Mouse (Mus musculus): ENCODE data around the gene Fam240a.
A peak's percentile ranks its signal among the peaks of the same experiment; 100 is the strongest.

The Fam240a gene

DNA sequence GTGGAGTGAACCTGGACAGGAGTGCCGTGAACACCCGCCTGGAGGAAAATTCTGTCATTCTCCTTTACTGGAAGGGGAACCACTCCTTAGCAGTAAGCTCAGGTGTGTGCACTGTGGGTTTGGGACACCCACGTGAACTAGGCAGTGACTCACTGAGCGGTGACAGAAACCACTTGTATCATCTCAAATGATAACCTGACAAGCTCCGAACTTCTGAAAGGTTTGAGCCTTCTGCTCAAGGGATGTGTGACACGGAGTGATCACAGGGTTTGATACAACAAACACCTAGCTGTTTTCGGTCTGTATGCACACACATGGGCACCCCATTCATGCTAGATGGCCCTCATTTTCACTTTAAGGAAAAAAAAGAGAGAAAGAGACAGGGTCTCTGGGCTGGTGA is at the start of gene Fam240a:
Gene Fam240a, minus strand, starts transcription at position 76 of the 400 bp plus-strand sequence.
- DNase-seq: no peak

DNA sequence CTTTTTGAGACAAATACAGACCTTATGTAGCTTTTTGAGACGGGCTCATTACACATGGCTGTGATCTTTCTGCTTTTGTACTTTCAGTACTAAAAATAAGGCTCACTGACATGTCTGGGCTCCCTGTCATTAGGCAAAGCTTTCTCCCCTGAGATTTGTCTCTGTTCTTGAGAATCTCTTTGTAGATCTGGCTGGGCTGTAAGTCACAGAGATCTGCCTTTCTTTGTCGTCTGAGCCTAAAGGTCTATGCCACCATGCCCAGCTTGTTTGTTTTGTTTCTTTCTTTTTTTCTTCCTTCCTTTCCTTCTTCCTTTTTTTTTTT is 49.2 kb upstream of the Fam240a start:
- DNase-seq: no peak

DNA sequence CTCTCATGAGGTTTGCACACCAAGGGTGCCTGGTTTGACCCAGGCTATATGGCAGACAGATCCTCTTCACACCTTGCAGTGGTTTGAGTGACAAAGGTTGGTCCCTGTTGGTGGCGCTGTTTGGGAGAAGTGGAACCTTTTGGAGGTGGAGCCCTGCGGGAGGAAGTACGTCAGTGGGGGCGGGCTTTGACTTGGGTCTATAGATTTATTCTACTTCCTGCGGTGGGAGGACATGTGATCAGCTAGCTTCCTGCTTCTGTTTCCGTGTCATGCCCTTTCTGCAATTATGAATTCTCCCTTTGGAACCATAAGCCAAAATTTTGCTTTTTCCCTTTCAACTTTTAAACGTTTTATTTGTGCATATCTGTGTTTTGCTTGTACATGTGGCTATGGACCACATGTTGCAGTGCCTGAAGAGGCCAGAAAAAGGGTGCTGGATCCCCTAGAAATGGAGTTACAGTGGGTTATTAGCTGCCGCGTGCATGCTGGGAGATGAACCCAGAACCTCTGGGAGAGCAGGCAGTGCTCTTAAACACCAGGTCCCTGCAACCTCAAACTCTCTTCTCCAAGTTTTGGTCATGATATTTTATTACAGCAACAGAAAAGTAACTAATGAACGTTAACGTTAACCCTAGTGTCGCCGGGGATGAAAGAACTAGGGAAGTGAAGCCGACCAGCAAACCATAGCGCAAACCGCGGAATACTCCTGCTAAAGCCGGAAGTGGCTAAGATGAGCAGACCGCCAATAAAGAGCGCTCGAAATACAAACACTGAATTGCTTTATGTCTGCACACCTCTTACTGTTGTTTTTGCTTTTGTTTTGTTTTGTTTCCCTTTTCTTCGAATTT is 48.6 kb upstream of the Fam240a start:
- DNase-seq: no peak

DNA sequence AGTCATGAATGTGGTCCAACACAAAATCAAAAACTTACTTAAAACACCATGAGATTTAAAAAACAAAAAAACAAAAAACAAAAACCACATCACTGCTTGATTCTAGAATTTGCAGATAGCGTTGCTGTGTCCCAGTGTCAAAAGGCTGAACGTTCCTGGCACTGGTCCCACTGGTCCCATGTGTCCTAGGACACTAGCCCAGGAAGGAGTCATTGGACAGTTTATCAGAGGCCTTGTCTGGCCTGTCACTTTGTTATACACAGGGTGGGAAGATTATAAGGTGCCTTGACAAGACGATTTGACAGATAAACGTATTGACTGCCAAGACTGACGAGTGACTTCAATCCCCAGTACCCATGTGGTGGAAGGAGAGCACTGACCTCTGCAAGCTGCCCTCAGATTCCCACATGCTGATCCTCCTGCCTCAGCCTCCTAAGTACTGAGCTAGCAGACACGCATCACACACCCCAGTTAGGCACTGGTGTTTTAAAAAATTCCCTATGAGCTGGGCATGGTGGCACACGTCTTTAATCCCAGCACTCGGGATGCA is 47.0 kb upstream of the Fam240a start:
- no peak for DNase-seq

DNA sequence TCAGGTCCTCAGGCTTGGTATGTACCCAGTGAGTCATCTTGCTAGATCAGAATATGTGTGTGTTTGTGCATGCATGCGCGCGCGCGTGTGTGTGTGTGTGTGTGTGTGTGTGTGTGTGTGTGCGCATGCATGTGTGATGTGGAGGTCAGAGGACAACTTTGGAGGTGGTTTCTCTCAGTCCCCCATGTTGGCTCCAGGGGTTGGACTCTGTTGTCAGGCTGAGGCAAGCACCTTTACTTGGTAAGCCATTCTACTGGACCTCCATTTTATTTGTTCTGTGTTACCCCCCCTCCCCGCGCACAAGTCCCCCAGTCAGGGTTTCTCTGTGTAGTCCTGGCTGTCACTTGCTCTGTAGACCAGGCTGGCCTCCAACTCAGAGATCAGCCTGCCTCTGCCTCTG is 44.7 kb upstream of the Fam240a start:
- DNase-seq: no peak

DNA sequence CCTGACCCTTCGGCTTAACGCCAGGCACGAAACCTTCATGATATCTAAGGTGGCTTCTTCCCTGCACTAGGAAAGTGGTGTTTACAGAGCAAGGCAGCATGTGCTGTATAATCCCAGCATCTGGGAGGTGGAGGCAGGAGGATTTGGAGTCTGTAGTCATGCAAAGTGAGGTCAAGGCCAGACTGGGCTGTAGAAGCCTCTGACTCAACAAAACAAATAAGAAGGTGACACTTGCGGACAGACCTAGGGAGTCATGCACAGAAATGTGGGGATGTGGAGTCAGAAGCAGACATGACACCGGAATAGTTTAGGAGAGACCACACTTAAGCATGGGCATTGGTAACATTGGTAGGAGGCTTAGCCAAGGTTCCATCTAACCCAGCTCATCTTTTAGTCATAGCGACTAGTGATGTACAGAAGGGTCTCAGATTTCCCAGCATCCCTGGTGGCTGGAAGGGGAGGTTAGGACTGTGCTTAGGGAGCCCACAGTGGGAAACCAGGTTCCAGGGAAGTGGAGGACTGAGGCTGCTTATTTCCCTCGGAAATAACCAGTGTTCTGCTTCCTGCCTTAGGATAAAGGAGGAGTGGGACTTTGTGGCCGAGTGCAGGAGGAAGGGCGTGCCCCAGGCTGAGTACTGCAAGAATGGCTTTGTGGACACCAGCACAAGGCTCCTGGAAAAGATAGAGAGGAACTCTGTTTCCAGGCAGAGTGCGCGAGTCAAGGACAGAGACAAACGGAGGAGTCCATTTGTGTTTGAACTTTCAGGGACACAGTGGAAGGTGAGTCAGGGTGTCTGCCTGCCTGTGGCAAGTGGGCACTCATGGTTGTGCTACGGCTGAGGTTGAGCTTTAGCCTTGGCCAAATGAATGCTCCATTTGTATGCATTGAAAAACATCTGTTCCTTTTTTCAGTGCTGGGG is 43.8 kb upstream of the Fam240a start:
- DNase-seq: no peak

DNA sequence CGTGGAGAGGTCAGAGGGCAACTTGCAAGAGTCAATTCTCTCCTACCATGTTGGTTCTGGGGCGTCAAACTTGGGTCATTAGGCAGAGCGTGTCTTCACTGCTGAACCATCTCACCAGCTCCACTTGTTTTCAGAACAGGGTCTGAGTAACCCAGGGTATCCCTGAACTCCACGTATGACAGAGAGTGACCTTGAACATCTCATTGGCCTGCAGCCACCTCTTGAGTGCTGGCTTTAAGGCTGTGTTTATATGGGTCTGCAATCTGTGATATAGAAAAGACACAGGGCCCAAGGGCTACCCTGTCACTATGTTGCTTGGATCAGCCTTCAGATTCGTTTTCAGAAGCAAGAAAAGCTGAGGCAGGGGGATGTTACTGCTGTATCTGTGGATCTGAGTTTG is 43.0 kb upstream of the Fam240a start:
- DNase-seq: no peak

DNA sequence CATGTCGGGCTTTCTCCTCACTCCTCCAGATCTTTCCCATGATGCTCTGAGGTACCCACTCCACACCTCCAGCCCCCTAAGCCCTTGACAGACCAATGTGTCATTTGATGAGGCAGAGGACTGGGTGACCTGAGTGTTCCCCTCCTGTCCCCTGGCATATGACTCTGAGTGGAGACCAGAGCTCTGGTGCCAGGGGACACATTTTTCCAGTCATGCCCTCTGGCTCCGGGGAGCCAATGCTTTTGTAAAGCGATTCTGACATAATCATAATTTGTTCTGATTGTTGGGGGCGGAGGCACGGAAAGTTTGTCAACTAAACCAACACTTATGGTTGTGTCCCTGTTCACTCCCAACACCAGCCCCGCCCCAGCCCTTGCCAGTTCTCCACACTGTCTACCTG is 39.3 kb upstream of the Fam240a start:
- no peak for DNase-seq

DNA sequence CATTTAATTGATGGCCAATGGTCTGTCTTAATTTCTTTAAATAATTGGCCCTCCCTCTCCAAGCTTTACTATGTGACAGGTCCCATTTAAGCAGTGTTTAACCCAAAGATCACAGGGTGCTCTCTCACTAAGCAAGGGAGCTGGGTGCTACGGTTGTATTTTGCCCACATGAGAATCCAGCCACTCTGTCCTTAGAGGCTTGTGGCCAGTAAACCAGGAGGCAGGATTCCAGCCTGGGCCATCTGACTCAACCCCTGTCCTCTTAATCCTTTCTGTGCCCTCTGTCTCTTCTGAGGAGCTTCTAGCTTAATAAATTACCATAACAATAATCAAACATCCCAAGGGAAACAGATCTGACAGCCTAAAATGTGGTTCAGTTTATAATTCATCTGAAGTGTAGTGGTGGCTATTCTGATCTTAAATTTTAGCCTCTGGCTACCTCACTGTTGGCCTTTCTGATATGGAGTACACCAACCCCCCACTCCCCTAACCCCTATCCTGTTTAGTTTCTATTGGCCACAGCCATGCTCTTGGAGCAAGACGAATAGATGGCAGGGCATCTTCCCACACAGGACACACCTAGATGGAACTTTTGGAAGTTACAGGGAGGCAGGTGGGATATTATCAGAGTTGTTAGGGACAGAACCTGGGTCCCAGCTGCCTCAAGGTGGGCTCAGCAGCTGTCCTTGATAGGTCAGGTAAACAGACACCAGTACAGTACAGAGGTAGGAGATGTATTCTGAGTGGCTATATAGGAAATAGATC is 38.2 kb upstream of the Fam240a start:
- no peak for DNase-seq

DNA sequence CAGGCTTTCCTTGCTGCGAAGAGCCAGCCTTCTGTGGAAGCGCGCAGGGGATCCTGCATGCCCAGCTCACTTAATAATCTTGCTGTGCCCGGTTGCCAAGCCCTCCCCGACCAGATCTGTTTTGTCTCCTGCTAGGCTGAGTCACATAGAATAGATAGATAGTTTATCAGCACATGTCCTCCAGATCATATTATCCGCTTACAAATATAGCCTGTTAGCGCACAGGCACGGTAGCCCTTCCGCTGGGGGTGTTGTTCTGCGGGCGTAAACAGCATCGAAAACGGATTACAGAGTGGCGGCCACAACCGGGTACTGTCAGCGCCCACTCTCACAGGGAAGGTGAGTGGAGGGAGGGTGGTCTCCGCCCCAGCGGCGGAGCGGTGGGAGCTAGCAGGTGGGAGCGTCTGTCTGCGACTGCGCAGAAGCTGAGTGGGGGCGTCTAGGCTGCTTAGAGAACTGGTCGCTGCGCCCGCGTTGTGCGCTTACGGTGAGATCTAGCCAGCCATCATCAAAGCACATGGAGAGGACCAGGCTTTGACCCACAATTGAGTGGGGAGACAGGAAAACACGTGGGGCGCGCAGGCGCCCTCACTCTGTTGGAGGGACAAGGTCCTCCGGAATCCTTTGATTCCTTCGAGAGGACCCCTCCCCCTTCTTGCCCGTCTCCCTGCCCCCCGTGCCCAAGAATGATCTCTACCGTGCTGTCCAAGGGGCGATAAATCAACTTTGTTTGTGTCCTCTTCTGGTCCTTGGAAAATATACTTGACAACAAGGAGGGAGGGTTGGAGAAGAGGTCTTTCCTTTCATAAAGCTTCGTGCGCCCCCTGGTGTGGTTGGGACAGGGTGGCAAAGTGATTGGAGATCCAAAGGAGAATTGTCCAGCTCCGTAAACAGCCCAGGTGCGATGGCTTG is 37.1 kb upstream of the Fam240a start:
- peak; percentile 73 to 84 for DNase-seq

DNA sequence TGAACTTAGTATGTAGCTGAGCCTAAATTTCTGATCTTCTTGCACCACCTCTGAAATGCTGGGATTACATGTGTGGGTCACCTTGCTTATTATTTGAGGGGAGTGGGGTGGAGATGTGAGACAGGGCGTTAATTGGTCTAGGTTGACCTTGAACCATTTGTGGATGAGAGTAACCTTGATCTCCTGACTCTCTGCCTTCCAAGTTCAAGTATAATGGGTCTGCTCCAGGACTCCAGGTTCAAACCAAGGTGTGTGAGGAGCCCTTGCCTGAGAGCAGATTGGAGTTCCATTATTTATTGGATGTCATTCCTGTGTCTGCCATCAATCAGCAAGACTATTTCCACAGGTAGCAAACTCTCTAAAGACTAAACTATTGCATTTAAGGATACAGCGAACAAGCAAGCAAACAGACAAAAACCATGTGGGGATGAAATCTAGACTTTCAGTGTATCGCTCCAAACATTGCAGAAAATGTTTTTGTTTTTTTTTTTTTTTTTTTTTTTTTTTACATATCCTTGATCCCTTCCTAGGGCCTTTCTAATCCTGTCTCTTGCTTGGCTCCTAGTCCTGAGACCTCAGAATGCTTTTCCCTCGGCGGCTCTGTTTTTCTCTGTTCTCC is 36.4 kb upstream of the Fam240a start:
- DNase-seq: no peak

DNA sequence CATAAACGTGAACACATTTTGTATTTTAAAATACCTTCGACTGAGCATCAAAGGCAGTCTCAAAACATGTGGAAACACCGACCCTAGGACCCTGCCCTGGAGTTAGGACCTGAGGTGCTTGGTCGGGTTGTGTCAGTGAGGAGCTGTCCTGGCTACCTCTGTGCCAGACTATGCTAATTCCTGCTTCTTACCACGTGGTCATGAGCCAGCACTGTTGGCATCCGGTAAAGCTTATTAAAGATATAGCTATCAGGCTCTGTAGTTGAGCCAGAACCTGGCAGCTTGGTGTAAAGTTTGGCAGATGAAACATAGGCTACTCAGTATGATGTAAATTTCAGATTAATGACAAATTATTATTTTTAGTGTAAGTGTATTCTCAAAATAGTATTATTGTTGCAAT is 35.7 kb upstream of the Fam240a start:
- no peak for DNase-seq

DNA sequence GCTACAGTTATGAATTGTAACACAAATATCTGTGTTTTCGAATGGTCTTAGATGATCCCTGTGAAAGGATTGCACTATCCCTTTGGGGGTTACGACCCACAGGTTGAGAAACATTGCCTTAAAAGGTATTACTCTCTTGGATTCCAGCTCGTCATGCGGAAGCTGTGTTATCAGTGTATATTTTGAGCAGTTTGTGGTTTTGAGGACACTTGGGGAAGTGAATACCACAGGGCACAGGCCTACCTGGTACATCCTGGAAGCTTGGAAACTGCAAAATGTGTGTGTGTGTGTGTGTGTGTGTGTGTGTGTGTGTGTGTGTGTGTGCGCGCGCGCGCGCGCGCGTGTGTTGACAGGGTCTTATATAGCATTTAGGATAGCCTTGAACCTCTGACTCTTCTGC is 35.2 kb upstream of the Fam240a start:
- DNase-seq: no peak

DNA sequence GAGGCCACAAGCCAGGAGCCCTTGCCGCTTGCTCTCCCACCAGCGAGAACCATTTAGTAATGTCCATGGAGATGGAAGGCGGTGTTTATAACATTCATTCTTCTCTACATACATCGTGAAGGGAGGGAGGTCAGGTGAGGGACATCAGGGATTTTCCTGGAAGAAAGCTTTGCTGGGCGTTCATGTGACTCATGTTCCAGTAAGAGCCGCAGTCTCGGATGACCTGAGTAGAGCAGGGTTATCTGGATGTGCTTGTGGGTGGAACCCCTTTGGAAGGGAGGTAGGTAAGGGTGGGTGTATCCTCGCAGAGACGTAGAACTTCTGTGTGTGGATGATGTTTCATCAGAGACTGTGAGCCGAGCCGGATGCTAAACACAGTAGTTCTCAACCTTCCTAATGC is 34.7 kb upstream of the Fam240a start, which contains the start of gene Lrrc2:
Gene Lrrc2, plus strand, starts transcription at position 149 of the 400 bp plus-strand sequence.
- no peak for DNase-seq

DNA sequence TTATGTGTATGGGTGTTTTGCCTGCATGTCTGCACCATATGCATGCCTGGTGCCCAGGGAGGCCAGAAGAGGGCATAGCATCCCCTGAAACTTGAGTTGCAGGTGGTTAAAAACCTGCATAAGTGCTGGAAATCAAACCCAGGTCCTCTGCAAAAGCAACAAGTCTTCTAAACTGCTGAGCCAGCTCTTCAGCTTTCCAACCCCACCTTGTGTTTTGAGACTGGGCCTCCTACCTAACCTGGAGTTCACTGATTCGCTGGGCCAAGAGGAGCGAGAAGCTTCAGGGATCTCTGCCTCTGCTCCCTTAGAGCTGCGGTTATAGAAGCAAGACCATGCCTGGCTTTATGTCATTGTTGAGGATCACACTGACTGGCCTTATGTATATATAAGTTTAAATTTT is 33.4 kb upstream of the Fam240a start:
- no peak for DNase-seq

DNA sequence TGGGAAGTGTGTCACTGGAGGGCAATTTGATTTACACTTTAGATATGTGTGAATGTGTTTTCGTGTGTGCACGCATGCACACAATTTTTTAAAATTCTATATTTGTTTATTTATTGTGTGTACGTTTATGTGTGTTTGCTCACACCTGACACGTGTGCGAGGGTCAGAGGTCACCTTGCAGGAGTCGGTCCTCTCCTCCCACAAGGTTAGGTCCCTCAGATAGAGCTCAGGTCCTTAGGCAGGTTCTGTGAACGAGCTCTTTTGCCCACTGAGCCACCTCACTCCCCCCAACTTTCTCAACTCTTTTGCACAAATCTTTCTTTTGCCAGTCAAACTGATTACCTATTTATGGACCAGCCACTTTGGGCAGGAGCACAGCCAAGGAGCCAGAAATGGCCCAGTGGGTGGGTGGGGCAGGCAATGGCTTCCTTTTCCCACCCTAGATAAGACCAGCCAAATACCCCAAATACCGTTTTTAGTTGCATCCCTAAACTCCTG is 32.2 kb upstream of the Fam240a start:
- no peak for DNase-seq

DNA sequence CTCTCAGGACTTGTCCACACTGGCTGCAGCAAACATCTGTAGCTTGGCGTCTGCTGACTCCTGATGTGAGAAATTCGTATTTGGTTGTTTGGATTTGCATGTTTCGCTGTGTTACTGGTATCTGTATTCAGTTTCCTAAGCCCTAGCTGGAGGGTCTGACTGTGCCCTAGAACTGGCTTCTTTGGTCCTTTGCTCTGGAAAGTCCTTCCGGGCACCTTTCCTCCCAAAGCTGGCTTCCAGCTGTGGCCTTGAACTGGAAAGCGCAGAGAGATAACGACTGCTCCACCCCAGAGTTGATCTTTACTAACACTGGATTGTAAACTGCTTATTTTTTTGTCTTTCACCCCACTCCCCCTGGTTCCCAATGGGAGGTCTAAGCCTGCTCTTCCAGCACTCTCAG is 31.2 kb upstream of the Fam240a start:
- no peak for DNase-seq

DNA sequence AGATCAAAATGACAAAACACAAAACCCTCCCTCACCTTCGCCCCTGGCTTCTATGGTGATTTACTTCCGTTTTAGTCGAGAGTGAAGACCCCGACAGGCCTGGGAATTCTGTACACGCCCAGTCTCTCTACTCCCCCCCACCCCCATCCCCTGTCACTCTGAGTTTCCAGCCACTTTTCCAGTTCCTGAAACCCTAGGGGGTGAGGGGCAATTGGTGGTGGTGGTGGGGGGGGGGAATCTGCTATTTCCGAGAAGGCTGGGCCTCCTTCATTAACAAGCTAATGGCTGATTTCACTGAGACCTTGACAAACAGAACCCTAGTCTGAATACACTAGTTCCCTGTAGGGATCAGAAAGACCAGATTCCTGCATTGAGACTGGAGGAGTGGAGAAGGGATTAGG is 30.6 kb upstream of the Fam240a start:
- DNase-seq: no peak

DNA sequence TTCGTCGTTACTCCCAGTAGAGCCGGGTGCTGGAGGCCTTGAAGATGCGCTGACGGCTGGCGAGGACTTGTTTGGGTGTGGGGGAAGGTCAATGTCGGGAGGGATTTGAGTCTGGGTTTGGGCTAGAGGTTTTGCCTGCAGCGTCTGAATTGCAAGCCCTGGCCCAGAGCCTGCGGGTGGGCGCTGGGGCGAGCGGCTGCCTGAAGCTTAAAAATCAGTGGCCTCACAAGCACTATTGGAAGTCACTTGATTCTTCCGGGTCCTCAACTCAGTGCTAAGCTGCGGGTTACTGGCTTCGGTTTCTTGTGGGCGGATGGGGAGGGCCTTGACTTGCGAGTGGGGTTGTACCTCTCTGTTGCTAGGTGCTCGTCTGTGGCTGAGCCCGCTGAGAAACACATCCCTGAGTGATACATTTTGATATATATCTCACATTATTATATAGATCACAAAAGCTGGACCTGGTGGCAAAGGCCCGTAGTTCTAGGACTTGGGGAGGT is 29.9 kb upstream of the Fam240a start:
- DNase-seq: no peak

DNA sequence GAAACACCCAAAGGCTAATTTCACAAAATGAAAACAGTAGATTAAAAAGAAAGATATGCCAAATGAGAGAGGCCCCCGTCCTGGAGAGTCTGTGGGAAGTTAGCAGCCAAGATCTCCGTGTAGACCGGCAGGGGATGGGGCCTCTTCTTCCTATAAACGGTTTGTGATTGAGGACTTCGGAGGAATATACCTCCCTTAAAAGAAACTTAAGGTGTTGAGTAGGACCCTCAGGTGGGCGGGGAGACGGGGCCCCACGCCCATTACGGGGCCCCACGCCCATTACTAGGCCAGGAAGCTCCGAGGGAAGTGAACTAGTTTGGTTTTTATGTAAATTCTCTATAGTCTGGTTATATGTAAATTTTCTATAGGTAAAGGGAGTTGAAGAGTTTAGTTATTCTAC is 29.3 kb upstream of the Fam240a start, which contains the start of gene Tdgf1:
Gene Tdgf1, minus strand, starts transcription at position 233 of the 400 bp plus-strand sequence.
- no peak for DNase-seq

DNA sequence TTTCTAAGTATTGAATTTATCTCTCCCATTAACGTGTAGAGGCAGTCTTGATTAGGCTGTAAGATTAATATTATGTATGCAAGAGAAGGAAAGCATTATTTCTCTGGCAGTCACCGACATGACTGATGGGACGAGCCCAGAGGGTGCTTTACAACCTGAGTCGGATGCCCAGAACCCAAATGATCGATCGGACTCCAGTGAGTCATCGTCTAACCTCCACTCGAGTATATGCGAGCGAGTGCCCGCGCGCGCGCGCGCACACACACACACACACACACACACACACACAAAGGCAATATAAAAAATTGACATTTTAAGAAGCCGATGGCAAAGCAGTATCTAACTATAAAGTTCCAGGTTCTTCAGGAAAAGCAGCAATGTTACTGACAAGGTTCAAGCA is 28.7 kb upstream of the Fam240a start:
- DNase-seq: no peak

Measured in cerebellum, postnatal 14 days (tissue).